Mouse (Mus musculus) intestine, postnatal 0 days (tissue): ENCODE measurements around the gene Map7d1. TPM values are rescaled to one million over a fixed set of nuclear protein-coding genes. Genes with fewer than 3 reads are reported as not detected.

Experiments
- ATAC-seq: fragments of 200-750 bp; cut with Nextera tagmentation; 2 replicates; pipeline ENCODE4 v1.8.0; 2017; ENCODE audit warnings: mild to moderate bottlenecking, moderate TSS enrichment, moderate library complexity
- H3K27ac ChIP-seq: fragments of 300-500 bp; sonication (generic); 2 replicates; pipeline ENCODE4 v1.5.1; 2014; ENCODE audit warnings: mild to moderate bottlenecking, low read depth, low read length, moderate library complexity
- H3K27me3 ChIP-seq: fragments of 300-500 bp; sonication (generic); replicated peaks from 2 replicates; pipeline ENCODE4 v1.6.1; 2014; ENCODE audit warnings: low read length, mixed read lengths; ENCODE audit not compliant: control insufficient read depth, insufficient read depth
- H3K36me3 ChIP-seq: fragments of 300-500 bp; sonication (generic); 2 replicates; pipeline ENCODE4 v1.6.1; 2014; ENCODE audit warnings: mild to moderate bottlenecking, moderate library complexity; ENCODE audit not compliant: control insufficient read depth, insufficient read depth
- H3K4me1 ChIP-seq: fragments of 300-500 bp; sonication (generic); replicated peaks from 2 replicates; pipeline ENCODE4 v1.6.1; 2014; ENCODE audit warnings: antibody characterized with exemption, low read length, mixed read lengths; ENCODE audit not compliant: control insufficient read depth, insufficient read depth
- H3K4me2 ChIP-seq: fragments of 300-500 bp; sonication (generic); replicated peaks from 2 replicates; pipeline ENCODE4 v1.6.1; 2014; ENCODE audit warnings: low read depth, mild to moderate bottlenecking, moderate library complexity
- H3K4me3 ChIP-seq: fragments of 300-500 bp; sonication (generic); 2 replicates; pipeline ENCODE4 v1.5.1; 2014; ENCODE audit warnings: low read depth, low read length
- H3K9ac ChIP-seq: fragments of 300-500 bp; sonication (generic); 2 replicates; pipeline ENCODE4 v1.6.1; 2014; ENCODE audit warnings: mild to moderate bottlenecking, low read depth, low read length
- H3K9me3 ChIP-seq: fragments of 300-500 bp; sonication (generic); 2 replicates; pipeline ENCODE4 v1.6.1; 2016; ENCODE audit warnings: mixed run types; ENCODE audit not compliant: control insufficient read depth
- CTCF ChIP-seq: sonication (generic); IDR thresholded peaks from 2 replicates; pipeline ENCODE4 v1.5.1; 2016; ENCODE audit warnings: low read depth, mild to moderate bottlenecking, control low read depth, antibody characterized with exemption, moderate library complexity
- WGBS: fragments of 180-500 bp; shearing (Covaris S2); extraction: QIAGEN DNeasy Blood & Tissue Kit; methylation state at CpG from one replicate; pipeline ENCODE4 v1.1.7; 2014; 5-methylcytosine and 5-hydroxymethylcytosine counted together
- polyA plus RNA-seq: library from polyadenylated mRNA; unstranded; fragments of >200 nt; fragmentation: Nextera tagmentation; extraction: Ambion mirVana; gene quantifications from 2 replicates; pipeline ENCODE4 v1.2.1, GENCODE M21; 2015

Map7d1 gene
- polyA plus RNA-seq, 1 experiment from 2014 or later = 12.2 TPM

GRCm38 (mm10) chr4:126256967-126257881 is 1.1 kb upstream of the Map7d1 start:
- Histone ChIP-seq H3K36me3 (no peaks in the 10 kb centered on the region), H3K9me3 (no peaks in the 10 kb centered on the region), H3K9ac (peak overlapping the region; percentile 82), H3K4me3 (peak overlapping the region; percentile 90), H3K4me2 (peak overlapping the region; percentile 97), H3K4me1 (peaks cover 6% of the 10 kb centered on the region), H3K27me3 (0 out of 2 replicates have a peak, but pooled peaks cover 3% of the 10 kb centered on the region), H3K27ac (peak overlapping the region; percentile 87)
- 18% methylated on average over 26 of the region's 26 CpGs for WGBS
- no peak for ATAC-seq
- no peak for TF ChIP-seq CTCF

DNA sequence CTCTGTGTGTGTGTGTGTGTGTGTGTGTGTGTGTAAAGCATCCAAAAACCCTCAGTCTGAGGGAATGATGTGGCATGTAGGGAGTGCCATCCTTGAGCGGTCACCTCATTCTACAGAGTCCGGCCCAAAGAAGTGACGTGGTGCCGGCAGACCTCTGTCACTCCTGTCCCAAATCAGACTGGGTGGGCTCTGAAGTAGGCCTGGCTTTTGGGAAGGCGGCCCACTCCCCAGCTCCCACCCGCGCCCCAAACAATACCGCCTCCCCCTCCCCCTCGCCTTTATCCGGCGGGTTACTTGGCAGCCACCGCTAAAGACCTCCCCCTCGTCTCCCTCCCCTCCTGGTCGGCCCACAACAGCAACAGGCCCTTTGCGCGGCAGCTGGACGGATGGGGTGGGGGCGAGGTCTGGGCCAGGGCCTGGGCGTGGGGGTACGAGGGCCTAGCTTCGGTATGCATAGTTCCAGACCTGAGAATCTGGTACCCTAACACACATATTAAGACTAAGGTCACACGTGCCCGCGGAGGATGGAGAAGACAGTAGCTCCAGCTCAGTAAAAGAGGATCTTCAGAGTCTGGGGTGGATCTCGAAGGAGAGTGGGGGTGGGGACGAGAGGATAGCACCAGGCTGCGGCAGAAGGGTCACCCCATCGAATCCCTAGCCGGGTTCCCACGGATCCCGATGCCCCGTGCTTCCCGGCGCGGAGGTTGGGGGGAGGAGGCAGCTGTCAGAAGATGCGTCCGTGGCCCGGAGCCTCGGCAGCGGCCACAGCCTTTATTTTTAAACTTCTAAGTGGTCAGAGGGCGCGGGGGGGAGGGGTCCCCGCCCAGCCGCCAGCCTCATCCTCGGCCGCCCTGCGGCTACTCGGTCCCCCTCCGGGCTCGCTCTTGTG is 786 bp downstream of the Map7d1 start:
- H3K4me3 ChIP-seq = peak overlapping the region; percentile 90
- H3K27me3 ChIP-seq = 0 out of 2 replicates have a peak, but pooled peaks cover 3% of the 10 kb centered on the region
- 4% methylated on average over 44 of the region's 50 CpGs for WGBS
- peak overlapping the region; percentile 97 for H3K4me2 ChIP-seq
- no peak for TF ChIP-seq CTCF
- no peaks in the 10 kb centered on the region for H3K9me3 ChIP-seq
- H3K27ac ChIP-seq = peak overlapping the region; percentile 87
- ATAC-seq = no peak
- no peaks in the 10 kb centered on the region for H3K4me1 ChIP-seq
- H3K36me3 ChIP-seq = no peaks in the 10 kb centered on the region; the same call in 1 of the 2 replicates
- H3K9ac ChIP-seq = peak overlapping the region; percentile 82

GRCm38 (mm10) chr4:126254315-126255112 is 1.6 kb downstream of the Map7d1 start:
- Histone ChIP-seq H3K9ac (peak overlapping the region; percentile 82; the same call in 1 of the 2 replicates), H3K4me3 (peak overlapping the region; percentile 90), H3K36me3 (no peaks in the 10 kb centered on the region; the same call in 1 of the 2 replicates), H3K27me3 (0 out of 2 replicates have a peak, but pooled peaks cover 3% of the 10 kb centered on the region), H3K27ac (no peak overlapping the region; the same call in 1 of the 2 replicates), H3K4me2 (peak overlapping the region; percentile 97), H3K4me1 (no peaks in the 10 kb centered on the region), H3K9me3 (no peaks in the 10 kb centered on the region)
- ATAC-seq = no peak
- WGBS = 37% methylated on average over 9 of the region's 9 CpGs
- no peak for TF ChIP-seq CTCF

- peak overlapping the region; percentile 97 for H3K4me2 ChIP-seq
- WGBS = 80% methylated on average over 14 of the region's 14 CpGs
- no peak for TF ChIP-seq CTCF
- H3K9me3 ChIP-seq = no peaks in the 10 kb centered on the region
- no peak overlapping the region for H3K27ac ChIP-seq
- no peak overlapping the region for H3K4me3 ChIP-seq
- H3K27me3 ChIP-seq = no peaks in the 10 kb centered on the region
- no peaks in the 10 kb centered on the region for H3K4me1 ChIP-seq
- no peaks in the 10 kb centered on the region; the same call in 1 of the 2 replicates for H3K36me3 ChIP-seq
- ATAC-seq = no peak
- no peak overlapping the region for H3K9ac ChIP-seq
These were observed 2.4 kb downstream of the Map7d1 start for GRCm38 (mm10) chr4:126253637-126254272.
